Mouse (Mus musculus): ENCODE results near the gene Relb.

Gene Relb

DNA sequence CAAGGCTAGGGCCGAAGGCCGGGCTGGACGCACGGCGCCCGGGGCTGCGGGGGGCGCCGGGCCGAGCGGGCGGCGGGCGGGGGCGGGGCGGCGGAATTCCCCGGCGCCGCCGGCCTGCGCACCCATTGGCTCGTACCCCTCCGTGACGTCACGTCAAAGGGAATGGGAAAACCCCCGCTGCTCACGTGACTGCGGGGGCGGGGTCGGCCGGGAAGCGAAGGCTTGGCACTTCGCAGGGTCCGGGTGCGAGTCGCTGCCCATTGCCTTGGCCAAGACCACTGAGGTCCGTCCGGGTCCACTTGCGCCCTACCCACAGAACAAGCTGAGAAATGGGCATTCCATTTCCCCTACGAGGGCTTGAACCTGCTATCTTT lies at the start of gene Relb:
Gene Relb, minus strand, starts transcription at position 78 of the 374 bp plus-strand sequence.
- peak; percentile 95 for DNase-seq

DNA sequence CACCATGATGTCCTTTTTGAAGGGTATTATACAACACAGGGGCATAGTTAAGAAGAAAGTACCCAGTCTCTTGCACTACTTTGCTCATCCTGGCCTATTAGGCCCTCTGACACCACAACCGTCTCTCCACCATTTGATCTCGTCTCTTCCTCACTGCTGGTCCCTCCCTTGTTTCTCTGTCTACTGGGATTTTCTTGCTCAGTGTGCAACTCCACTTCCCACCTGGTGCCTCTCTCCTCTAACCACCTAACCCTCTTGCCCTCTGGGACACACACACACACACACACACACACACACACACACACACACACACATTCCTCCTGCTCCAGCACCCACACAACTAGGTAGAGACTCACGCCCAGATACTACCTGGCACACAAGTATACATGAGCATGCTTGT lies 49.7 kb upstream of the Relb start:
- DNase-seq = no peak

DNA sequence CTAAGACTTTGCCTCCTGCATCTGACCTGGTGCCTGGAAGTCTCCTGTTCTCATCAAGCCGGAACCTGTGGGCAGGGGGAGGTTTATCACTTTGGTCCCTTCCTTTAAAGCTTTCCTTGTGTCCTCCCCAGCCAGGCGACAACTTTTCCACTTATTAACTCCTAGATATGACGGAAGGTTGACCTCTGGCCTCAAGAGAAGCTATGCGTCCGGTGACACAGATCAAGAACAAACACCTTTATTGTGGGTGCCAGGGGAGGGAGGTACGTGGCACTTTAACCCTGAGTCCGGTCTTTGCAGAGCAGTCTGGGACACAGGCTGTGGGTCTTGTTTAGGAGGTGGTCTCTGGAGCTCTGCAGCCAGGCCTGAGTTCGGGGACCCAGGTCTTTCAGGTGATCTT lies 48.6 kb upstream of the Relb start, which contains the start of gene Apoc2:
Gene Apoc2, minus strand, starts transcription at position 70 of the 400 bp plus-strand sequence.
- DNase-seq = no peak

DNA sequence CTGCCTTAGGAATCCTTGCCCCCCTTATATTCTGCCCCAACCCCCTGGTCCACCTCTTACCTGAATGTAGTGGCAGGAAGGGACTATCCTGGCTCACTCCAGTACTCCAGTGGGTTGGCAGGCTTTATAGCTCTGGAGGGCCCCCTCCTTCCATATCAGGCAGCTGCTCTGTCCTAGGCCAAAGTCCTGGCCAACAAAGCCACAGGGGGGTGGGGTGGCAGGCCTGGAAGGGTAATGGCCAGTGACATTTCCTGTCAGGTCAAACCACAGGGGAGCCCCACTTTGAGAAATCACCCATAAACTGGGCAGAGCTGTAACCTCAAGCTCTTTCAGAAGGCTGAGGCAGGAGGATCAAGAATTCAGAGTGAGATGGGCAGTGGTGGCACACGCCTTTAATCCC lies 47.4 kb upstream of the Relb start:
- no peak for DNase-seq

DNA sequence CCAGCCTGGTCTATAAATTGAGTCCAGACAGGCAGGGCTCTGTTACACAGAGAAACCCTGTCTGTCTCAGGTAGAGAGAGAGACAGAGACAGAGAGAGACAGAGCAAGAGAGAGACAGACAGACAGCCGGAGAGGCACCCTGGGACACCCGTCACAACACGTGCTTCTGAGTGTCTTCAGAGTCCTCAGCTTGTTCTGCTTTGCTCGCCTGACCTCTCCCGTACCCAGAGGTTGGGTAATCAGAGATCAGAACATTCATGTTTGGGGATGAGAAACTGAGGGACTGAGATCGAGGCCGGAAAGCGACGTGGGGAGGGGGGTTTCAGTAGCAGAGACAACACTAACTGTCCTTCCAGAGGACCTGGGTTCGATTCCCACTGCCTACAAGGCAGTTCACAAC lies 46.6 kb upstream of the Relb start:
- DNase-seq = no peak

DNA sequence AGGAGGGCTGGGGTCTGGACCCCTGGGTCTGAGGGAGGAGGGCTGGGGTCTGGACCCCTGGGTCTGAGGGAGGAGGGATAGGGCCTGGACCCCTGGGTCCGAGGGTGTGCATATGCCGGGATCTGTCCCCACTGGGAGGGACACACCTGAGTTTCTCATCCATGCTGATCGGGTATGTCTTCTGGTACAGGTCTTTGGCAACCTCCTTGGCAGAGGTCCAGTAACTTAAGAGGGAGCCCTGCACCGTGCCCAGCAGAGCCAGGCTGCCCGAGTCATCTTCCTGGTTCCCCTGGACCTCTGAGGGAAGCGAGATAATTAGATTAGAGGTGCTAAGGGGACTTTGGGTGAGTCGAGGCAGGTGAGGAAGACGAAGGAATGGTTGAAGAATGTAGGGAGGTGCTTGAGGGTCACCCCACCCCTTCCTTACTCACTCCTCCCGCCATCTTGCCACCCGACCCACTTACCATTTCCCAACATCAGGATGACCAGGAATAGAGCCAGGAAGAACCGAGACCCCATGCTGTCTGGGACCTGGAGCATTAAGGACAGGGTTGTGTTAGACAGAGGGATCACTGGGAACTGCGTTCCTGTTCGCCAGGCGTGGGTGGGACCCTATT lies 44.0 kb upstream of the Relb start:
- no peak for DNase-seq

DNA sequence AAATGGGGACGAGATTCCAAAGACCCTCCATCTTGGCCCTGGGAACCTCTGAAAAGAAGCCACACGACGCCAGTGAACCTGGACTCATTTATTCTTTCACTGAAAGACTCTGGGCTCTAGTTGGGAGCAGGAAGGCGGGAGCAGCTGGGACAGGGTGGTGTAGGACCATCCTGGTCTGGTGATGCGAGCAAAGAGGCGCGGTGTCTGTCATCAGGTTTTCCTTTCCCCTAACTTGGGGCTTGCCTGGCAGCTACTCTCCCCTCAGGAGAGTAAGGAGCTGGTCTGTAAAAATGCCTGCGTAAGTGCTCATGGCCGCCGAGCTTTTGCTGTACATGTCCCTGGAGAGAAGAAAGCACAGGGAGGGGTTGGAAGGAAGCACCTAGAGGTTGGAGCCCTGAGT lies 42.3 kb upstream of the Relb start:
- no peak for DNase-seq

DNA sequence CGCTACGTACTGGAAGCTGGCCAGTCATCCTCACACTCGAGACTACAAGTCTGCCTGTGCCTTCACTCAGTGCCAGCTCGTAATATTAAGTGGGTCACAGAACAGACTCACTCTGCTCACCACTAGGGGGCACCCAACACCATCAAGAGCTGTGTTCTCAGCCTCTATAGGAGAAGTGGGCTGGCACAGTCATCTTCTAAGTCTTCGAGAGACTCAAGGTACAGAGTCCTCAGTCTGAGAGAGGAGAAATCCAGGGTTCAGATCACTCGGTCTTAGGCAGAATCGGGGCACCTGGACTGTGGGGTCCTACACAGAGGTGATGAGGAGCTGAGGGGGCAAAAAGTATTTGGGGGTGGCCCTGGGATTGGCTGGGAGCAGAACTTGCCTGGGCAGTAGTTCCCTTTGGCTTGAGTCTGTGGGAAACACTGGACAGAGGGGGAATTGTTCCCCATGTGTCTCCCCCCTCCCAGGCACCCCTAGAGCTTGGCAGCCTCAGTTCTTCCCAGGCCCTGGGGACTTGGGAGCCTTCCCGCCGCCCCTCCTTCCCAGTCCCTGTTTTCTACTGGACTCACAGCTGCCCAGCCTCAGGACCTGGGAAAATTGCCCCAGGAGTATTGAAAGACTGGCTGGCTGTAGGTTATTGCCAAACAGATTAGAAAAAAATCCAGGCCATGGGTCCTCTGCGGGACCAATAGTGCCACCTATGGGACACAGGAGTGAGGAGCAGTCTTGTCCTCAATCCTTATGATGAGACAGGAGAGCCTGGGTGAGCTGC lies 39.9 kb upstream of the Relb start:
- DNase-seq = peak; percentile 95

DNA sequence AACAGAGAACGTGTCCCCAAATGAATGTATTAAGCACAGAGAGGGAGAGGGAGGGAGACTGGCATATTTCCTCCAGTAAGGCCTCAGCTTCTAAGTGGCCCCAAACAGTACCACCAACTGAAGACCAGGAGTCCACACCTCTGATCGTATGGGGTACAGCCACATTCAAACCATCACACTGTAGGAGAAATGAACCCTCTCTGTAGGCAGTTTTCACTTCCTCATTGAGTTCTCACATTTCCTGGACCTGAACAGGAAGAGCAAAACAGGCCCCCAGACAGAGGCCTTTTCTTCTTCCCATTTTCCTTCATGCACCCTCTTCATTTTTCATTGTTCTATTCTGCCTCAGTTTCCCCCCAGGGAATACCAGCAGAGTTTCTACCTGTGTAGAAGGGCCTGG lies 38.2 kb upstream of the Relb start:
- no peak for DNase-seq

DNA sequence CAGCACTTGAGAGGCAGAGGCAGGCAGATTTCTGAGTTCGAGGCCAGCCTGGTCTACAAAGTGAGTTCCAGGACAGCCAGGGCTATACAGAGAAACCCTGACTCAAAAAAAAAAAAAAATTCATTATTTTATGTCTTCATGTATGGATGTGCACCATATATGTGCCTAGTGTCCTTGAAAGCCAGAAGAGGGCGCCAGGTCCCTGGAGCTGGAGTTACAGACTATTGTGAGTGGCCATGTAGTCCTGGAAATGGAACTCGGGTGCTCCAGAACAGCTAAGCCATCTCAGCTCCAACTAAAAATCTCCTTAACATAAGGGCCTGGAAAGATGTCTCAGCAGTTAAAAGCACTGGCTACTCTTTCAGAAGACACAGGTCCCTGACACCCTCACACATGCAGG lies 37.5 kb upstream of the Relb start:
- no peak for DNase-seq

DNA sequence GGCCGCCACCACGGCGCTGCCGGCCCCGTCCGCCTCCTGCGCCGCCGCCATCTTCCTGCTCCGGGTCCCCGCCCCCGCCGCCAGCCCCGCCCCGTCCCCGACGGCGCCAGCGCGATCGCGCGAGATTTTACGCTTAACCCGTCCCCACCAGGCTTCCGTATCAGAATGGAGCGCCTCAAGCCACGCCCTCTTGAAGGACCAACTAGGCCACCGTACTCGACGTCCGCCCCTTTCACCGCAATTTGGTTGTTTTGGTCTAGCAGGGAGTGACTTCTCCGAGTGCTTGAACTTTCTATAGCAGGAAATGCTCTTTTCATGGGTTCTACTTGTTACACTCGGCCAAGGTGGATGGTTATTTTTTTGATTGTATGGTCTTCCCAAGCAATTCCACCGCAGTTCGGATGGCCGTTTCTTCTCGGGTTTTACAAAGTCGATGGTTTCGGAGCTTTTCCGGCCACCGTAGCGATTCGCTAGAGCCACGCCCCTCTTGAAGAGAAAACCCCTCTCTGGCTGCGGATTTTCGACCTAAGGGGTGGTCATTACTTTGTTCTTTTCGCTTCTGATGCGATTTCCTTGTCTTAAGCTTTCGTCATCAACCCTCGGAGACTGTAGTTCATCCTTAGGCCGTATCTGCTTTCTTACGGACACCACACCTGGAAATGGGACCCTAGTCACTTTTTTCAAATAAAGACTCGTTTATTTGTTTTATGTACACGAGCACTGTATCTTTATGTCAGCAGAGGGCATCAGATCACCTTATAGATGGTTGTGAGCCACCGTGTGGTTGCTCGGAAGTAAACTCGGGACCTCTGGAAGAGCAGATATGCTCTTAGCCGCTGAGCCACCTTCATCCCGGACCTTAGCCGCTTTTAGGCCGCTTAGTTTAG lies 36.0 kb upstream of the Relb start, which contains the start of gene Clptm1:
Gene Clptm1, minus strand, starts transcription at position 79 of the 887 bp plus-strand sequence.
- DNase-seq = peak; percentile 97

DNA sequence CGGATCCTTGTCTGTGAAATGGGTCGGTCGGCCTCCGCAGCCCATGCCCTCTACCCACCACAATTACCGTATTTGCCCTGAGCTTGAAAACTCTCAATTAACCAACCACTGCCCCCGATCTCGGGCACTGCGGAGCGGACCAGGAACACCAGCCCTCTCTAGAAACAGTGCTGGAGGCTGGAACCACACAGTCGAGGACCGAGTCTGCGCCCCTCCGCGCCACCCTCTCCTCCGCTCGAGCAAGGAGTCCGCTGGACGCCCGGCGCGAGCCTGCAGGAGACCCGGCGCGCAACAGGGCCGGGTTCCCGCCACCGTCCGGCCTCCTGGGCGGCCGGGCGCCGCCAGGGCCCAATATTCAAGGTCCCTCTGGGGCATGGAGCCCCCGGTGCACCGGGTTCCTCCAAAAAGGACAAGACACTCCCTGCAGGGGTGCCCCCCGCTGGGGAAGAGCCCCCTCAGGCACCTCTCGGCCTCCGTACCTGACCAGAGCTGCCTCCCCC lies 35.3 kb upstream of the Relb start:
- no peak for DNase-seq

DNA sequence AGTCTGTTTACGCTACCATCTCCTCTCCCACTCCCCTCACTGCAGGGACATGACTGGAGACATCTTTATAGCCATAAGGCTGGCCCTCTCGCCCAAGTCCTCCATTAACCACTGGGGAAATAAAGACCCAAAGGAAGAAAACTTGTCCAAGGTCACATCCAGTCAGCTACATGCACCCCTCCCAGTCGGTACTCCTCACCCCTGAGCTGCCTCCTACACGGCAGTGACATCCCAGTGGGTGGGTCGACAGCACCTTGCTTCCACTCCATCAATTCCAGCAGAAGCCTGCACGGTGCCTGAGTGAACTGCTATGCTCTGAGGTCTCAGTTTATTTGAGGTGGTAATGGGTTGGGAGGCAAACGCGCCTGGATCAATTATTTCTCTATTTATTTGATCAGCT lies 34.7 kb upstream of the Relb start:
- DNase-seq = no peak

DNA sequence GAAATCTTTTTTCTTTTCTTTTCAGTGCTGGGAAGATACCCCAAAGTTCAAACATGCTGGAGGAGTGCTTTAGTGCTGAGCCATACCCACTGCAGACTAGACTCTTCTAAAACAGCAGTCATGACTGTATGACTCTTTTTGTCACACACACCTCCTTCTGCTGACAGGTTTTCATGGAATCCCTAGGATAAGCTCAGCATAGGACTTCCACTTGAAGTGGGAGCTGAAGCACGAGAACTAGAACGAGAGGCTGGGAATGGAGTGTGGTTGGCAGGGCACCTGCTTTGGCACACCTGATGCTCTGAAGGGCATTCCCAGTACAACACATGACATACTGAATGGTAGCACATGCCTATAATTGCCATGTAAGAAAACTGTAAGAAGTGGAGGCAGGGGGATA lies 23.4 kb upstream of the Relb start:
- DNase-seq = no peak

DNA sequence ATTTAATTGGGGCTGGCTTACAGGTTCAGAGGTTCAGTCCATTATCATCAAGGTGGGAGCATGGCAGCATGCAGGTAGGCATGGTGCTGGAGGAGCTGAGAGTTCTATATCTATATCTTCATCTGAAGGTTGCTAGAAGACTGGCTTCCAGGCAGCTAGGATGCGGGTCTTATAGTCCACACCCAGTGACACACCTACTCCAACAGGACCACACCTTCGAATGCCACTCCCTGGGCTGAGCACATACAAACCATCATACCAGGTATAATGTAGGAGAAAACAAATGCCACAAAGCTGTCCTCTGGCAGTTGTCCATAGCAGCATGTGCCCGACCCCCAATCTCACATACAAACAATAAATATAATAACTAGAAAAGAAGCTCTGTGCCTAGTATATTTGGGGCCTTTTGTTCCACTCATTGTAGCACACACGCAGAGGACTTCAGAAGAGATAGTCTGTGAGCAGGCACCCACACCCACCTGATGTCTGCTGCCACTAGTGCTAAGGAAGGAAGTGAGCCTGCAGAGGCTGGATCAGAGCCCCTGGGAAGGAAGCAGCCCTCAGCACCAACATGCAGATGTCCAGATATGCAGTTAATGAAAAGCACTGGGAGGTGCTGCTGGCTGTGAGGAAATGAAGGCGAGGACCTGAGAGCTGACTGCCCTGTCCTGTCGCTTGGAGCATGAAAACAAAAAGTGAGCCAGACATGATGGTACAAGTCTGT lies 22.0 kb upstream of the Relb start:
- DNase-seq = no peak

DNA sequence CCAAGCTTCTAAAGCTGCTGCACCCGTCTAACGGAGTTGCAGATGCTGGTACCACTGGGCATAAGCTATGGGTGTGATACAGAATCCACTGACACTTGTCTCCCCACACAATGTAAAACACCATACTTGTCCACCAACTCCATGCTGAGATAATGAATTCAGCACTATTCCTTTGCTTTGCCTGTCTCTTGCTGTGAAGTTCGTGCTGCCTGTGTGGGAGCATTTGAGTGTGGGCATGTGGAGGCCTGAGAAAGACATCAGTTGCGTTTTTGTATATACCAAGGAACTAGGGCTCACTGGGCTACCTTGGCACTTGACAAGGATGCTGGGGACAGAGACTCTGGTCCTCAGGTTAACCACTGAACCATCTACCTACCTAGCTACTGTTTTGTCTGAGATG lies 12.0 kb upstream of the Relb start:
- DNase-seq = no peak

DNA sequence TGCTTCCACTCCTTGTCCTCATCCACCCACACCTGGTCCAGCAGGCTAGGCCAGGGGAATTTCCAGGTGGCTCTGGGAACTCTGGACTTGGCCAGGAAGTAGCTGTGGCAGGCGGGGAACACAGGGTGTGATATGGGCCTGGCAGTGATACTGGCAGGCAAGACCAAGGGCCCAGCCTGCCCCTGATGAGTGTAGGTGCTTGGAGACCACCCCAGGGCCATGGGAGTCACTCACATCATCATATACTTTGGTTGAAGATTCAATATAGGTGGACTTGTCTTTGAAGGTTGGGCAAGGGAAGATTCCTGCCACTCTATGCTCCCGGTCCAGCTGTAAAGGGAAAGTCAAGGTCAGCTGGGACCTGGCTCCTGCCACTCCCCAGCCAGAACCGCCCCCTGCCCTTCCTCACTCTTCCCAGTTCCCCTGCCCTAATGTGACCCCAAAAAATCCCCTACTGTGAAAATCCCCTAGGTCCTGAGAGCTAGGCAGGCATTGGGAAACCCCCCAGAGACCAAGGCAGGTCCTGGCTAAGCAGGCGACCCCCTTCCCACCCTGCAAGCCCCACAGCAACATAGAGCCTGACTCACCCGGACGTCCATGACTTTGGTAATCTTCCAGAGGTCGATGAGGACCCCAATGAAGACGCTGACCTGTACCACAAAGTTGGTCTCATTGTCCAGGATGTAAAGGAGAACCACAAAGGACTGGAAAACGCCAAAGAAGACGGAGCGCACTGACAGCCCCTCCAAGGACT lies 6.0 kb upstream of the Relb start:
- DNase-seq = no peak

DNA sequence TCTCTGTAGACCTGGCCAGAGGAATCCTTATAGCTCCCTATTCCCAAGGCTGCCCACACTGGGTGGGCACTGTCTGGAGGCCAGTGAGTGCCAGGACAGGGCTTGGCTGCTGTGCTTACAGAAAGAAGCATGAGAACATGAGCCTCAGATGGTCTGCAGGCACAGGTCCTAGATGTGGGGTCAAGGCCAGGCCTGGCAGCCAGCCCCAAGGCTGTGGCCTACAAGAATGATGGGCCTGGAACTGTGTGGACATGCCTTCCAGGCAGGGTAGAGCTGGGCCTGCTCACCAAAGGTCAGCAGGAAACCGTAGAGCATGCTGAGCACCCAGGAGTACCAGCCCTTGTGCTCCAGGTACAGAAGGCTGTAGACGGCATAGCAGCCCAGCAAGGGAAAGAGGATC lies 5.4 kb upstream of the Relb start:
- no peak for DNase-seq

DNA sequence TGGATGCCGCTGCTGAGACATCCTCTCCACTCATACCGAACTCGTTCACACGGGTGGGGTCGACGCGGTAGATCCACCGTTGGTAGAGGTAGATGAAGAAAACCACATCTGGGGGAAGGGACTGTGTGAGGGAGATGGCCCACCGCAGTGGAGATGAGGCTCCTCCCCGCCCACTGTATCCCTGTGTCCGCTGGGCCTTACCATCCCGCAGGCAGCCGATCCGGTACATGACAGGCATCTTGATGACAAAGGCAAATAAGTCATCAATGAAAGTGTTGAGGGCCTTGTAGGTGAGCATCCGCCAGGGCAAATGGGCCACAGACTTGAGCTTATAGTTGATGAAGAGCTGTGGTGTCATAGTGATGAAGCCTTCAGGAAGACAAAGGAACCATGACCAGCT lies 4.6 kb upstream of the Relb start:
- no peak for DNase-seq

DNA sequence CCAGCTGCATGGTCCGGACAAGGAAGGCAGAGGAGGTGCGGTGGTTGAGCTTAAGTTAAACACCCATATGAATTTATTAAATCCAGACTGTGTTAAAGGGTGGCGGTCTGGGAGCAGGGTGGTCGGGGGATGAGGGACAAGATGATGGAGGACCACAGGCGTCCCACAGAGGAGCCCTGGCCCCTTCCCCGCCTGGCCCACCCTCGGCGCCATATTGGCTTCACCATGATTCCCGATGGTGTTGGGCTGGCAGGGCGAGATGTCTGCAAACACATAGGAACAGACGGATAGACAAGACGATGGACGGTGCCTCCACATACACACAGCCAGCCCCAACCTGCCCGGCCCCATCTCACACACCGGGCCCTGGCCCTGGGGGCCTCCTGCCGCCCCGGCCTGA lies 4.0 kb upstream of the Relb start:
- DNase-seq = no peak

DNA sequence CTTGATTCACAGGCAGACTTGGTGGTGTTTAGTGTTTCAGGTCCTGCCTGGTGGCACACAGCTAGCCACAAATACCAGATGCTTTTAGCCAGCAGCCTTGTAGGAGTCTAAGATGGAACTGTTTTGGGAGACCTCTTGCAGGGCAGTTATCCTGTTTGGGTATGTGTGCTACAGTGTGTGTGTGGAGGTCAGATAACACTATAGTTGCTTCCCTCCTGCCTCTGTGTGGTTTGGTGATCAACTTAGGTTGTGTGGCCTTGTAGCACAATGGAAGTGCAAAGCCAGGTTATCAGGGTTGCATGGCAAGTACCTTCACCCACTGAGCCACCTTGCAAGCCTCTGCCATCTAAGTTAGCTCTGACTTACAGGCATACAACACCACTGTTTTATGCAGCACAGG lies 3.5 kb upstream of the Relb start:
- no peak for DNase-seq

DNA sequence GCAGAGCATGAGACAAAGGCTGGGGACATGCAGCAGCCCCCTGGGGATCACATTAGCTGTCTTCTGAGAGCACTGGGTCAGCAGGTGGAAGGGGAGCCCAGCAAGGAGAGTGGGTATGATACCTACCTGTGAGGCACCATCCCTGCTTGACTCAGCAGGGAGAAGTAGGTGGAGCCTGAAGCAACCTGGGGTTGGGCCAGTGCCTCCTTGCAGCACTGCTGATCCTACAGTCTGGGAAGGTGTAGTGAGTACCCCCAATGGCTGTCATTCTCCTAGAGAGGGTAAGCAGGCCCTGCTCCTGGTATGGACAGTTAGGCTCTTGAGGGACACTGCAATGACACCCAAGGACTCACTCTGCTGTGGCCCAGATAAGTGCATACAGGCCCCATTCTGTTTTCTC lies 3.0 kb upstream of the Relb start:
- no peak for DNase-seq
